ENCODE assay signal across 17 mouse cellular contexts in genomic region chr4:98845687-98846125, GRCm38 (mm10). TPM values are rescaled to one million over a fixed set of nuclear protein-coding genes. Genes with fewer than 3 reads are reported as not detected.
DNase-seq lines count a peak whose midpoint lies in the region; ATAC-seq and TF ChIP-seq lines count a peak whose summit lies in the region.
"Had no signal": no experiment of that assay in that cellular context is flagged by ENCODE, and none has a peak within 500 bp of the region (broad histone marks: within the 10 kb centered on the region; RNA-seq: fewer than 3 reads in every experiment).

No protein-coding gene starts in this region.

- H3K36me3 ChIP-seq in lung, postnatal 0 days (ENCODE audit: insufficient read depth, low read length): no peaks in the 10 kb centered on the region
- no peaks in the 10 kb centered on the region for H3K36me3 ChIP-seq in intestine, embryonic 16.5 days (ENCODE audit: control insufficient read depth, insufficient read depth, low read length)
- H3K36me3 ChIP-seq in limb, embryonic 13.5 days: no peaks in the 10 kb centered on the region

- H3K4me2 ChIP-seq in lung, postnatal 0 days (replicated peaks; ENCODE audit: low read depth, low read length): no peak overlapping the region
- no peak overlapping the region for H3K4me2 ChIP-seq in intestine, embryonic 16.5 days (ENCODE audit: low read depth, low read length)
- no peak overlapping the region for H3K4me2 ChIP-seq in limb, embryonic 13.5 days (replicated peaks)
- H3K4me2 ChIP-seq: forebrain, embryonic 13.5 days; midbrain, embryonic 11.5 days had no signal

- H3K27ac ChIP-seq in lung, postnatal 0 days (ENCODE audit: low read length): no peak overlapping the region
- H3K27ac ChIP-seq in intestine, embryonic 16.5 days (ENCODE audit: low read length): no peak overlapping the region
- no peak overlapping the region for H3K27ac ChIP-seq in limb, embryonic 13.5 days
- H3K27ac ChIP-seq: forebrain, embryonic 13.5 days; liver, embryonic 14.5 days had no signal

- no peak overlapping the region for H3K4me3 ChIP-seq in lung, postnatal 0 days (ENCODE audit: low read depth, low read length)
- H3K4me3 ChIP-seq in intestine, embryonic 16.5 days (ENCODE audit: low read length): no peak overlapping the region
- H3K4me3 ChIP-seq in limb, embryonic 13.5 days: no peak overlapping the region
- H3K4me3 ChIP-seq: forebrain, embryonic 13.5 days had no signal

- TF ChIP-seq EP300 in lung, postnatal 0 days (IDR thresholded peaks at IDR 0.05): no peak

- TF ChIP-seq CTCF in lung, postnatal 0 days (IDR thresholded peaks at IDR 0.05): no peak

- WGBS in lung, postnatal 0 days: 48% methylated on average over 8 of the region's 8 CpGs
- 44% methylated on average over 8 of the region's 8 CpGs for WGBS in intestine, embryonic 16.5 days
- WGBS in limb, embryonic 13.5 days: 31% methylated on average over 8 of the region's 8 CpGs

- peak; percentile 26; the same call in 1 of the 2 replicates for ATAC-seq in lung, postnatal 0 days
- peak; percentile 62 for ATAC-seq in intestine, embryonic 16.5 days
- ATAC-seq in limb, embryonic 13.5 days (ENCODE audit: low FRiP score, low read depth): peak; percentile 65
- ATAC-seq: forebrain, embryonic 13.5 days had no signal

- H3K4me1 ChIP-seq in lung, postnatal 0 days (ENCODE audit: insufficient read depth, low read depth, low read length): no peaks in the 10 kb centered on the region
- peaks cover 4% of the 10 kb centered on the region; the same call in 1 of the 2 replicates for H3K4me1 ChIP-seq in intestine, embryonic 16.5 days (ENCODE audit: control insufficient read depth, insufficient read depth, low read length)
- H3K4me1 ChIP-seq in limb, embryonic 13.5 days: peaks cover 13% of the 10 kb centered on the region

- H3K9ac ChIP-seq in lung, postnatal 0 days (replicated peaks; ENCODE audit: low read depth): no peak overlapping the region
- H3K9ac ChIP-seq in intestine, embryonic 16.5 days (ENCODE audit: low read depth, low read length): no peak overlapping the region
- H3K9ac ChIP-seq in limb, embryonic 13.5 days: no peak overlapping the region
- H3K9ac ChIP-seq: forebrain, embryonic 13.5 days; liver, embryonic 14.5 days had no signal

- H3K27me3 ChIP-seq in lung, postnatal 0 days (replicated peaks; ENCODE audit: insufficient read depth, low read length): no peaks in the 10 kb centered on the region
- H3K27me3 ChIP-seq in intestine, embryonic 16.5 days (replicated peaks; ENCODE audit: control insufficient read depth, insufficient read depth, low read length): no peaks in the 10 kb centered on the region
- H3K27me3 ChIP-seq in limb, embryonic 13.5 days: no peaks in the 10 kb centered on the region

- peak; percentile 34 for DNase-seq in embryo, embryonic 11 days
- DNase-seq in embryo, embryonic 10 days (ENCODE audit: low spot score): no peak
- DNase-seq in lung, postnatal 0 days (ENCODE audit: low spot score): no peak
- DNase-seq in lung, postnatal 14 days: no peak
- no peak for DNase-seq in left cerebral cortex, postnatal 36 days (ENCODE audit: low spot score in 2 of 2)
- DNase-seq in left cerebral cortex, adult 8-10 months (ENCODE audit: low spot score in 2 of 2): no peak
- DNase-seq: adrenal gland, adult 8-10 months; heart, adult 18-20 months had no signal

- intact Hi-C loops in left cerebral cortex, postnatal 36 days (cut with DNase I): no loop called here

- H3K9me3 ChIP-seq in lung, postnatal 0 days (ENCODE audit: low read length): no peaks in the 10 kb centered on the region
- no peaks in the 10 kb centered on the region for H3K9me3 ChIP-seq in intestine, embryonic 16.5 days (ENCODE audit: control insufficient read depth, low read length)
- H3K9me3 ChIP-seq in limb, embryonic 13.5 days: peaks cover 5% of the 10 kb centered on the region; the same call in 1 of the 2 replicates
- H3K9me3 ChIP-seq: forebrain, embryonic 13.5 days had no signal

RNA-seq across cellular contexts. Expression of gene I0C0044D17Rik, which starts 22.1 kb away (rescaled TPM):
- polyA plus RNA-seq in lung, postnatal 0 days (2015; fragmentation: Nextera tagmentation; extraction: Ambion mirVana): not detected in 2 replicates
- not detected in 2 replicates for polyA plus RNA-seq in intestine, embryonic 16.5 days (2015; fragmentation: Nextera tagmentation; extraction: Ambion mirVana)
- polyA plus RNA-seq in limb, embryonic 13.5 days (2015; fragmentation: Nextera tagmentation; extraction: Ambion mirVana): not detected in 2 replicates
- total RNA-seq in left cerebral cortex, postnatal 36 days (2021): not detected
- total RNA-seq in left cerebral cortex, adult 8-10 months (2022): not detected
- total RNA-seq: adrenal gland, adult 8-10 months; heart, adult 18-20 months; heart, postnatal 25 days; layer of hippocampus, adult 18-20 months; MEL had no signal
- polyA plus RNA-seq: forebrain, embryonic 13.5 days; liver, embryonic 14.5 days; midbrain, embryonic 11.5 days; neural tube, embryonic 11.5 days had no signal

RNA-seq across cellular contexts. Expression of gene Kank4, which starts 28.4 kb away (rescaled TPM):
- 0.98 and 1.3 TPM in 2 replicates for polyA plus RNA-seq in lung, postnatal 0 days (2015; fragmentation: Nextera tagmentation; extraction: Ambion mirVana)
- polyA plus RNA-seq in intestine, embryonic 16.5 days (2015; fragmentation: Nextera tagmentation; extraction: Ambion mirVana): 0.89 TPM in 2 replicates
- 2.8 and 3.0 TPM in 2 replicates for polyA plus RNA-seq in limb, embryonic 13.5 days (2015; fragmentation: Nextera tagmentation; extraction: Ambion mirVana)
- total RNA-seq in left cerebral cortex, postnatal 36 days (2021): 1 to 10 TPM; 2.3 to 2.8 TPM
- 1 to 10 TPM; 3.9 to 4.4 (median 4.3) TPM for total RNA-seq in left cerebral cortex, adult 8-10 months (2022)
- total RNA-seq: MEL had no signal
